Mouse (Mus musculus): ENCODE data around the gene Evi2. TPM values are rescaled to one million over a fixed set of nuclear protein-coding genes. Genes with fewer than 3 reads are reported as not detected.

Gene Evi2
- polyA plus RNA-seq (2014; fragmentation: Illumina TruSeq; extraction: RNeasy Lipid Tissue Mini Kit (QIAGEN cat#74804); ENCODE audit: low read depth, low replicate concordance) = 0.82 TPM

GRCm38 (mm10) chr11:79530333-79530761 is at the start of gene Evi2, which contains the start of gene Evi2a:
Evi2 (minus strand) TSS chr11:79530589.
Evi2a (minus strand) TSS chr11:79530609.

GRCm38 (mm10) chr11:79523560-79524309 is 6.7 kb downstream of the Evi2 start, which contains the start of gene Evi2b:
Evi2b (minus strand) TSS chr11:79523762.

GRCm38 (mm10) chr11:79503845-79504244 is 26.5 kb downstream of the Evi2 start, which contains the start of gene Omg:
Omg (minus strand) TSS chr11:79504084.

Other genes starting within 250 kb of the Evi2 start
- gene Gm9964, start 233.7 kb downstream of the Evi2 start, polyA plus RNA-seq (2014; fragmentation: Illumina TruSeq; extraction: RNeasy Lipid Tissue Mini Kit (QIAGEN cat#74804); ENCODE audit: low read depth, low replicate concordance) = not detected
- 11.4 TPM for gene Nf1, start 190.9 kb downstream of the Evi2 start, polyA plus RNA-seq (2014; fragmentation: Illumina TruSeq; extraction: RNeasy Lipid Tissue Mini Kit (QIAGEN cat#74804); ENCODE audit: low read depth, low replicate concordance)
- gene Omg, start 26.5 kb downstream of the Evi2 start, polyA plus RNA-seq (2014; fragmentation: Illumina TruSeq; extraction: RNeasy Lipid Tissue Mini Kit (QIAGEN cat#74804); ENCODE audit: low read depth, low replicate concordance) = not detected
- 6.3 TPM for gene Evi2b, start 6.8 kb downstream of the Evi2 start, polyA plus RNA-seq (2014; fragmentation: Illumina TruSeq; extraction: RNeasy Lipid Tissue Mini Kit (QIAGEN cat#74804); ENCODE audit: low read depth, low replicate concordance)
- gene Evi2a, start within 50 bp of the Evi2 start, polyA plus RNA-seq (2014; fragmentation: Illumina TruSeq; extraction: RNeasy Lipid Tissue Mini Kit (QIAGEN cat#74804); ENCODE audit: low read depth, low replicate concordance) = 3.8 TPM
- 1.5 TPM for gene Rab11fip4, start 60.6 kb upstream of the Evi2 start, polyA plus RNA-seq (2014; fragmentation: Illumina TruSeq; extraction: RNeasy Lipid Tissue Mini Kit (QIAGEN cat#74804); ENCODE audit: low read depth, low replicate concordance)